Mouse (Mus musculus): ENCODE measurements around the gene Tmem8b. TPM values are rescaled to one million over a fixed set of nuclear protein-coding genes. Genes with fewer than 3 reads are reported as not detected.

The Tmem8b gene
- total RNA-seq (2021): 10 to 100 TPM; 20.0 to 21.0 TPM
- long read RNA-seq, experiment 1, full-length matches to known transcripts: 1 of 6 reads
- long read RNA-seq, experiment 1, partial matches to known transcripts: 4 of 6 reads
- long read RNA-seq, experiment 1, other reads (novel, unspliced or antisense): 1 of 6 reads
- long read RNA-seq, experiment 2, partial matches to known transcripts: 3 of 5 reads
- long read RNA-seq, experiment 2, other reads (novel, unspliced or antisense): 2 of 5 reads

DNA sequence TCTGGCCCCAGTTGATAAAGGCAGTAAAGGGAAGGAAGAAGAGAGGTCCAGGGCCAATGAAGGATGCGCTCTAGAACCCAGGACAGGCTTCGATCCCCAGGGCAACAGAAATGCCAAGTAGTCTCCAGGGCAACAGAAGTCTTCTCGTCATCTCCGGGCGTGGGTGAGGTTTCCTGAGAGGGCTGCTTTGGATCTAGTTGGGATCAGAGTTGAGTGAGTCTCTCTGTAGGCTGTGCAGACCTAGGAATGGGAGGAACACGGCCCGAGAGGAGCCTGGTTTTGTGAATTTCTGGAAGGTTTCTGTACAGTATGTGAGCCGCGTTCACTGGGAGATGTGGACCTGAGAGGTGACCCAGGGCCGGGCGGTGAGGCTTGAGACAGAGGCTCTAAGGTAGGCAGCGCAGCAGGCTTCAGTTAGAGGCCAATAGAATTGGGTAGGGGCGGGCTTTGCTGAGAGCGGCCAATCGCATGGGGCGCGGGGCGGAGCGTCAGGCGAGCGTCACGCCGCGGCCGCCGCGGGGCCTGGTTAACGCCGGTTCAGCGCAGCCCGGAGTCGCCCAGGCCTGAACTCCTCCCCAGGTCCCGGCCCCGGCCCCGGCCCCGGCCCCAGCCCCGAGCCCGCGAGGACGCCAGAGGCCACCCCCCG lies at the start of gene Tmem8b, which contains the start of gene Fam221b:
Gene Tmem8b, plus strand, starts transcription at position 190 of the 646 bp plus-strand sequence.
Gene Fam221b, minus strand, starts transcription at position 364 of the 646 bp plus-strand sequence.
- peak; percentile 94 to 95 for DNase-seq

DNA sequence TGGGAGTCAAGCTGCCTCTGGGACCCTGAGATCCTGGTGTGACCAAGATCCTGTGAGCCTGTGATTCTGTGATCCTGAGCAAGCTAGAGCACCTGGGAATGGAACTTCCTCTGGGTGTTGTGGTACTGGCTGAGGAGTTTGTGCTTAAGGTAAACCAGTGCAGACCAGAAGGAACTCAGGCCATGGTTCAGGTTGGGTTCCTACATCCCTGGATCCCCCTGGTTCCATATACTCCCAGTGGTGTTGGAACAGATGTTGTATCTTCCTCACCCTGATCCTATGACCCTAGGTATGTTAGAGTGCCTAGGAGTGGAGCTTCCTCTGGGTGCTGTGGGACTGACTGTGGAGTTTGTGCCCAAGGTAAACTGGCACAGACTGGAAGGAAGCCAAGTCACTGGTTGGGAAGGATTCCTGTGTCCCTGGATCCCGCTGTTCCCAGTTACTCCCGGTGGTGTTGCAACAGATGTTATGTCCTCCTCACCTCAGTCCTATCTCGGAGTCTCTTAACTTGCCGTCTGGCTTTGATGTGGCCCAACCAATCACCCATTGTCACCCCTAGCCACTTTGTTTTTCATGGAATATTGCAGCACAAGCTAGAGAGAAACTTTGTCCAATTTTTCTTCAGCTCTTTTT lies 48.5 kb upstream of the Tmem8b start:
- no peak for DNase-seq

DNA sequence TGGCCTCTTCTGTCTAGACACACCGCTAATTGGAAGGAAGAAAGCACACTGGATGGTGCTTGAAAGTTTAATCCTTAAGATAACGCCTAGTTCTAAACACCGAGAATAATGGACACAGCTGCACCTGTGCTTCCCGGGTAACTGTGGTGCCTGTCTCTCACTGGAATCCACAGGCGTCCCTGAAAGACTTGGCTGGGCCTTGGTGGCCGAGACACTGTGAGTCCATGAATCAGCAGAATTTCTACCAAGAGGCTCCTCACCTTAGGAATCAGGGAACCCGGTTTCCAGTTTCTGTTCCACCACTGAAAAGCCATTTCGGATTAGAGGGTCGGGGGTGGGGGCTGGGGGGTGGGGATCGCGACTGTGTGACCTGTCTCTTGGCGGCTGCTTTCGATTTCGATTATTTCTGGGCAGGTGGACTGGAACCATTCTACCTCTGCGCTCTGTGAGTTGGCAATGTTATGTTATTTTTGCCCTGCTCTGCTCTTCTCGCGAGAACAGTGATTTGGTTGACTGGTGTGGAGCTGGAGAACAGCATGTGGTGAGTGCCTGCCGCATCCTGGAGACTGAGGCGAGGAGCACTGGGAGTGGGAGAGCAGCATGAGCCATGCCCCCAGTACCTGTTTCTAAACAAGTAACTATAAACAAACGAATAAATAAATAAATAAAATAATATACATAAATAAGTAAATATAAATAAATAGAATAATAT lies 39.5 kb upstream of the Tmem8b start:
- DNase-seq: no peak

DNA sequence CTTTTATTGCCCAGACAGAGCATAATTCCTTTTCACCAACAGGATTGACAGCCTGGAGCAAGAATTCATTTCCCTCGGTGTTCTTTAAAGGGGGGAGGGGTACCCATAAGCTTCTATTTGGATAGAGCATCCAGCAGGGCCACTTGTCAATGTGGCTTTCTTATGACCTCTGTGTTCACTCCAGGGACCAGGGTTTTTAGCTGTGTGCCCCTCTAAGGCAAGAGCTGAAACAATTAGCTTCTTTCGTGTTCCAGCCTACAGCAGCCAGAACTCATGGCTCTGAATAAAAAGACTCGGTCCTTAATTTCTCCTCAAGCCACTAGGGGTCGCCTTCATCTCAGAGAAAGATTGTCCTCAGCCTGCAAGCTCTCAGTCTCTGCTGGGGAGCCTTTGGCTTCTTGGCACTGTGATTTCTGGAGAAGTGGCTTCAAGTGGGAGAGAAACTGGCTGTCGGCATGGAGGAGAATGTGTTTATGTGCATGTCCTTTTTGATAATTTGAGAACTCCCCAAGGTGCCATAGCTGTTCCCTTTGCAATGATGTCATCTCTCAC lies 38.7 kb upstream of the Tmem8b start:
- DNase-seq: peak; percentile 89 to 91

DNA sequence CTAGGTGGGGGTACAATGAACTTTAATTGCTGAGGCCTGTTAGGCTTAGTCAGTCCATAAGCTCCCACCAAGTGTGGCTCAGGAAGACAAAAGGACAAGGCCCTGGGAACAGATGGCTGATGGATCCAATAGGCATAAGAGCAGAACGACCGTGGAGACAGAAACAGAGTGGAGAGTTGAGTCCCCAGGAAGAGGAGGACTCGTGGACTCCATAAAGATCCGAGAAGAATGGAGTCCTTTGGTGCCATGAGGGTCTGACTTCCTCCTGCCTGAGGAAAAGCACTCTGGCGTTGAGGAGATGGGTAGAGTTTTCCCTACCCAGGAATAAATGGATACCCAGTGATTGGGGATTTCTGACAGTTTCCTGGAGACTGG lies 38.1 kb upstream of the Tmem8b start:
- DNase-seq: no peak

DNA sequence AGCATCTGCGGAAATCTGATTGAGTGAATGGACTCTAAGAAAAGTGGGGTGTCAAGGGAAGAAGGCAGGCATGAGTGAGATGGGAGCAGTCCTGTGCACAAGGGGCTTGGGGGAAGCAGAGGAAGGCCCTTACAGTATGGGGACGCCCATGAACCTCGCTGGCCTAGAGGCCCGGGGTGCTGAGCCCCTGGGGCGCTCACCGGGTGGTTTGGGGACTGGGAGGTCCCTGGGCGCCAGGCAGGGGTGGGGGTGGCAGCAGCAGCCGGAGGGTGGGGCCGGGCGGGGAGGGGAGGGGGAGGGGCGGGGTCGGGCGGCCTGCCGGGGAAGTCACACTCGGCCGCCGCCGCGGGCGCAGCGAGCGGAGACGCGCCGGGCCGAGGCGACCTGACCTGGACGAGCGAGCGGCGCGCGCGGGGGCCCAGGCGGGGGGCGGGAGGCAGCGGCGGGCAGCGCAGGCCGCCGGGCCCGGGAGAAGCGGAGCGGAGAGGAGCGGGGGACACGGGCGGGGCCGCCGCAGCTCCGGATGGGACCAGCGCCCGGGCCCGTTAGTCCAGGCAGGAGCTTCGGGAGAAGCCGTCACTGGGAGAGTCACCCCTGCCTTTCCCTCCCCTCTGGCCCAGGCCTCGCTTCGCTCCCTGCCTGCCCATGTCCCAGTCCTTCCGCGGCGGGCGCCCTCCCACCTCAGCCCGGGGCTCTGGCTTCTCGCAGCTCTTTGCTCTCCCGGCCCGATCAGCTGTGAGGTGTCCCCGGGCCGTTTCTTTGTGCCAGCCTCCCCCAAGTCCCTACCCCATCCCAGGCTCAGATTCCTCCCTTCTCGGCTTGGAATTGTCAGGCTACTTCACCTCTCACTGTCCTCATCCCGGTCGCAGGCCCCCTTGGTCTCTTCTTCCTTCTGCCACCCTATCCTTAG lies 37.5 kb upstream of the Tmem8b start, which contains the start of gene Npr2:
Gene Npr2, plus strand, starts transcription at position 890 of the 910 bp plus-strand sequence.
- DNase-seq: peak; percentile 69 to 70

DNA sequence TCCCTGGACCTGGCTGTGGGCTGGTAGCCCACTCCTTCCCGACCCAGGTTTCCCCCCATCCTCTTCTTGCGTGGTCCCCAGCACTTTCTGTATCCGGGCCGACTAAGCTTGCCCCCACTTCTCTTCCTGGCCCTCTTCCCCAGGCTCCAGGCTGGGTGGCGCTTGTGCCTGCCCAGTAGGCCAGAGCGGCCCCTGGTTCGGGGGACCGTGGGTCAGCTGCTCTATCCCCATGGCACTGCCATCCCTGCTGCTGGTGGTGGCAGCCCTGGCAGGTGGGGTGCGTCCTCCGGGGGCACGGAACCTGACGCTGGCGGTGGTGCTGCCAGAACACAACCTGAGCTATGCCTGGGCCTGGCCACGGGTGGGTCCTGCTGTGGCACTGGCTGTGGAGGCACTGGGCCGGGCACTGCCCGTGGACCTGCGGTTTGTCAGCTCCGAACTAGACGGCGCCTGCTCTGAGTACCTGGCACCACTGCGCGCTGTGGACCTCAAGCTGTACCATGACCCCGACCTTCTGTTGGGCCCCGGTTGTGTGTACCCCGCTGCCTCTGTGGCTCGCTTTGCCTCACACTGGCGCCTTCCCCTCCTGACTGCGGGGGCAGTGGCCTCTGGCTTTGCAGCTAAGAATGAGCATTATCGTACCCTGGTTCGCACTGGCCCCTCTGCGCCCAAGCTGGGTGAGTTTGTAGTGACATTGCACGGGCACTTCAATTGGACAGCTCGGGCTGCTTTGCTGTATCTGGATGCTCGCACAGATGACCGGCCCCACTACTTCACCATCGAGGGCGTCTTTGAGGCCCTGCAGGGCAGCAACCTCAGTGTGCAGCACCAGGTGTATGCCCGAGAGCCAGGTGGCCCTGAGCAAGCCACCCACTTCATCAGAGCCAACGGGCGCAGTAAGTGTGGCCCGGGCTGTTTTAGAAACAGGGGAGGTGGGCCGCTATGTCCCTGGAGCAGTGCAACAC lies 36.5 kb upstream of the Tmem8b start:
- DNase-seq: peak in 1 of 2 experiments; percentile 25

DNA sequence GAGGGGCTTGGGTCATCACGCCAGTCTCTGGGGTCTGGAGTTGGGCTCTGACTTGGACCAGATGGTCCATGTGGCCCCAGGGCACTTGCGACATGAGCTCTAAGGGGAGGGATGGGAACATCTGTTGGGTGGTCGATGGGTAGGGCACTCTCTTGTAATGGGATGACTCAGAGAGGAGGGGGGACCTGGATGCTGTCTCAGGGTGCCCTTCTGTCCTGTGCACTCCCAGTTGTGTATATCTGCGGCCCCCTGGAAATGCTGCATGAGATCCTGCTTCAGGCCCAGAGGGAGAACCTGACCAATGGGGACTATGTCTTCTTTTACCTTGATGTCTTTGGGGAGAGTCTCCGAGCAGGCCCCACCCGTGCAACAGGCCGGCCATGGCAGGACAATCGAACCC lies 35.5 kb upstream of the Tmem8b start:
- DNase-seq: no peak

DNA sequence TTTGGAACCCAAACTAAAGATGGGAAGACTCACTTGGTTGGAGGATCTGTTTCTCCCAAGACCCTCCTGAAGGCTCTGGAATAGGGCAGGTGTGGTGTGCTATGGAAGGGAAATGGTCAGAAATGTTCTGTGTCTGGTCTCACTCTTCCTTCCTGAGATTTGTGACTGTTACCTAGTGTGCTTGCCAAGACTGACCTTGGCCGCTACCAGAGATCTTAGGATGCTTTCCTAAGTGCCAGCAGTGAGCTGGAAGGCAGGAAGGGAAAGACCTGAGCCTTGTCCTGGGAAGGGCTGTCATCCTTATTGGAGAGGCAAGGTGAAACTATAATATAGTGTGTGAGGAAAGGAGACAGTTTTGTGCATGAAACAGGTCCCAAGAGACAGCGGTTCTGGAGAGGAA lies 35.0 kb upstream of the Tmem8b start:
- no peak for DNase-seq

DNA sequence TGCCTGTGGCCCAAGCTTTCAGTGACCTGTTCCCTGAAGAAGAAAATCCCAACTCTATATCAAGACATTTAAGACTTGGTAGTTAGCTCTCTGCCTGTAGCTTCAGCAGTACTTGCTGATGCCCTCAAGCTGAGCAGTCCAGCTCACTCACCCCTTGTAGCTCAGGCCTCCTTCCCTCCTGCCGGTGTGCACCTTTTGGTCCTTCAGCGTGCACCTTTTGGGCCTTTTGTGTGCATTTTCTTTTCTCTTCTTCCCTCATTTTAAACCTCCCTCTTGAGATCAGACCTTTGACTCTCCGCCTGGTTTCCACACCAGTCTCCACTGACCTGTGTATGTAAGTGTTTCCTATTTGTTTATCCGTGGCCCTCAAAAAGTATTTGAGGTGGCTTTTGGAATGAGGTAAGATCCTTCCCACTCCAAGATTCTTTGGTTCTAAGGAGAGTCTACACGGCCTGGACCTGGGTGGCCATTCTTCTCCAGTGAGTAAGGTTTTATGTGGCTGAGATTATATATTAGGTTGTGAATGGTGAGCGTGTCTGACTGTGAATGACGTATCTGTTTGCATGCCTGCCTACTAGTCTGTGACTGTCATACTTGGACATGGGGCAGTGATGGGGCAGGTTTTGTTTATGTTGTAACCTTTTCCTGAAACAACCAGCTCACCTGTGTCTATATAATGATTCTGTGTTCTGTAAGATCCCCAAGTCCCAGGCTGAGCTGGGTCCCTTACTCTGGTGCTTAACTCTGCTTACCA lies 34.0 kb upstream of the Tmem8b start:
- no peak for DNase-seq

DNA sequence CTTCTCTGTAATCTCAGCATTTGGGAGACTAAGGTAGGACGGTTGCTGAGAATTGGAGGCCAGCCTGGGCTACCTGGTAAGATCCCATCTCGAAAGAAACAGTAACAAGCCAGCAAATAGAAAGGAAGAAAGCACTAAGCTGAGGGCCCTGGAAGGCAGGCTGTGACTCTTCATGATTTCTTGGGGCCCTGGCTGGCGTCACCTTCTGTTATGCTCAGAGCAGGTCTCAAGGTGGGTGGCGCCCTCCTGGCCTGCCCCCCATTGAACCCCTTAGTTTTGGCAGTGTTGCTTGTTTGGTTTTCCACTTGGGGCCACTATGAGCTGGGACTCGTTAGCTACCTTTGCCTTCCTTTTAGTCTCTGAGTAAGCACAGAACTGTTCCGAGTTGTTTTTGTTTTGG lies 32.0 kb upstream of the Tmem8b start:
- DNase-seq: no peak

DNA sequence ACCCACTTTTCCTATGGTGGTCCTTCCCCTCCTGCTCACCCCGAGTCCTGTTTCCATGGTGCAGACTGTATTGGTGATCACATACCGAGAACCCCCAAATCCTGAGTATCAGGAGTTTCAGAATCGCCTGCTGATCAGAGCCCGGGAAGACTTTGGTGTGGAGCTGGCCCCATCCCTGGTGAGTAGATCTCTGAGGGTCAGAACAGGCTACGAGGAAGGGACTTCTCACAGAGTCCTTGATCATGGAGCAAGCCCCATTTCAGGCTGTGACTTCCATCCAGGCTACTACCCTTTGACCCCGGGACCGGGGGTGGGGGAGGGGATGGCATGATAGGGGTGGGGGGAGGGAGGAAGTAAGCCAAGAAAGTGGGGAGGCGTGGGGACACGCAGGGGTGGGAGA lies 28.7 kb upstream of the Tmem8b start:
- DNase-seq: no peak

DNA sequence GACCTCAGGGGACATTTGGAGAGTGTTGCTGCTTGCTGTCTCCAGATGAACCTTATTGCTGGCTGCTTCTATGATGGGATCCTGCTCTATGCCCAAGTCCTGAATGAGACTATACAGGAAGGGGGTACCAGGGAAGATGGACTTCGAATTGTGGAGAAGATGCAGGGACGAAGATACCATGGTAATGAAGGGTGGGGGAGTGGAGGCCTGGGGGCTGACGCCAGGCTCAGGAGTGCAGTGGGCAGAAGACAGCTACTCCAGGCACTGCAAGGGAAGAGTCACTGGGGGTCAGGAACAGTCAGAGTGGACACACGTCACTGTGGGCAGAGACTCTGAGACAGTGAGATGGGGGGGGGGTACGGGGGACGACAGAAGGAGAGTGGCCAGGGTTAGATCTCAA lies 28.3 kb upstream of the Tmem8b start:
- no peak for DNase-seq

DNA sequence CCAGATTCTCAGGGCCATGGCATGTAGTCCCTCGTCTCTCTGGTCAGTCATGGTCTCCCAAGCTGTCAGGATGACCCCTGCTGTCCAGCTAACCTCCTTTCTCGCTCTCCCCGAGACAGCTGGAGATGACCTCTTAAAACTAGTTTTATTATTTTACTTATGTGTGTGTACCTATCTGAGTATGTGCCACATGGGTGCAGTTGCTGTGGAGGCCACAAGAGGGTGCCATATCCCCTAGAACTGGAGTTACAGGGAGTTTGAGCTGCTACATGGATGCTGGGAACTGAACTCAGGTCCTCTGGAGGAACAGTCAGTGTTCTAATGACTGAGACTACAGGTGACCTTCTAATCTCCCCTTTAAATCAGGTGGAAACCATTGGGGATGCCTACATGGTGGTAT lies 19.0 kb upstream of the Tmem8b start:
- no peak for DNase-seq

DNA sequence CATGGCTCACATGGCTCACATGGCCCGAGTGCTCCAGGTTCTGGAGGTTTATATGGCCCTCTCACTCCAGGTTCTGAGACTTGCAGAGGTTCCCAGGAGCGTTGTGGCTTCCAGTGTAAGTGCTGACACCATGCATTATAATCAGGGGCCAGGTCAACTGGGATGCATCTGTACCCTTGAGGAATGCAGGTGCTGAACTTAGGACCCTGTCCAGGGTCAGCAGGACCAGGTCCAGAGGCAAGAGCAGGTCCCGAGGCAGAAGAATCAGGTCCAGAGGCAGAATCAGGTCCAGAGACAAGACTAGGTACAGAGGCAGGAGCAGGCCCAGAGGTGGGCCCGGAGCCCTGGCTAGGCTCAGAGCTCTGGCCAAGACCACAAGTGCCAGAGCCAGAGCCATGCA lies 16.0 kb upstream of the Tmem8b start:
- DNase-seq: no peak

DNA sequence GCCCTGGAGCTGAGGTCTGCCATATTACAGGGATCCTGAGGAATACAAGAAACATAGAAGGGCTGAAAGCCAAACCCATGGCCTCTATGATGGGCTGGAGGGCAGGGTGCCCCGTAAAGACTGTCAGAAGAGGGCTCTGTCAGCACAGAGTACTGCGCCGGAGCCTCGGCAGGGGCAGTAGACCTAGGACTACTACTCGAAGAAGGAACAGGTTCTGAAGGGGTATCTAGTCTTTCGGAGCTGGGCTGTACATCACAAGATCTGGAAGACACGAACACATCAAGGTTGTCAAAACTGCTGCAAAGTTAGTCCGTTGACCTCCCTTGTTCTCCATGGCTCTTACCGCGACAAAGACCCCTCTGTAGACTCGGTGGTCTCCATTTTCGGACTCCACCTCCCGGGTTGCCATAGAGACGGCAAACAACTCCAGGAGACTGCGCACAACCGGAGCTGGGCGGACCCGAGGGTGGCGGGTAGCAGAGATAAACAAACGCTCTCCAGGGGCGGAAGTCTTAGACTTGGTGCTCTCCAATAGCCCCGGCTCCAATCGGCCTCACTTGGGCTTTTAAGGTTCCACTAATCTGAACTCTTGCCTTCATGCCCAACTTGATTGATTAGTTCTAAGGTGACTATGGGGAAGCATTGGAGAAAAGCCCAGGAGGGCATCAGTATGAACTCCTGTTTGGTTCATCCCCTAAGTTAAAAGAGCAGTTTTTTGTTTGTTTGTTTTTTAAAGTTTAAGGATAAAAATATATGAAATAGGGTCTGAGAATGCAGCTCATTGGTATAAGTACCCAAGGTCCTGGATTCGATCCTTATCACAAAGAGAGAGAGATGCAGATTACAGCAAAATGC lies 15.4 kb upstream of the Tmem8b start, which contains the start of gene Spag8:
Gene Spag8, minus strand, starts transcription at position 434 of the 855 bp plus-strand sequence.
- peak; percentile 52 to 53 for DNase-seq

DNA sequence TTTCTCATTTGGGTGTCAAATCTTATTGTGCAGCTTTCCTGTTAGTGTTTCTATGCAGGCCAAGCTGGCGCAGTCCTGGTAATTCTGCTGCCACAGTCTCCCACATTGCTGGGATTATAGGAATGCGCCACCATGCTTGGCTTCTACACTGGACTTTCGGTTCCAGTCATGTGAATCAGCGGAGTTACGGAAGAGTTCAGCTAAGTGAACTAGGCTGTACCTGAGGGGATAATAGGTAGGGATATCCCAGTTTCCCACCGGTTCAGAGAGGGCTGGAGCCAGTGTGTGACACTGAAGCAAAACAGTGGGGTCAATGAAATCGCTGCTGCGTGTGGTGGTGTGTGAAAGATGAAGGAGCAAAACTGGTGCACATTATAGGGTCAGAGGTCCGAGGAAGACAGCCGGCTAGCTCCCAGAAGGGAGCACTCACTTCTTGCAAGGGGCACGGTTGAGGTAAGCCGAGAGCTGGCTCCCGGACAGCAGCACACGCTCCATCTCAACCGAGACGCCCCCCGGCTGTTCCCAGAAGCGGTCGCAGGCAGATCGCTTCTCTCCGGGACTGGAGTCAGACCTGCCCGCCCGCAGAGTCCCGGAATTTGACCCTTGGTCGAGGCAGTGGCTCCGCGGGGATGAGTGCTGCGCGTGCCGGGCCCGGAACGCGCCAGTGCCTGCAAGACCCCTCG lies 13.0 kb upstream of the Tmem8b start:
- DNase-seq: no peak
